Mouse (Mus musculus) heart, adult 2 months (tissue): ENCODE data around the gene Fgfr2. TPM values are rescaled to one million over a fixed set of nuclear protein-coding genes. Genes with fewer than 3 reads are reported as not detected.

Experiments
- DNase-seq, 2 experiments: peaks; one replicate each; pipeline ENCODE4 v3.0.0; 2021
- H3K27ac ChIP-seq: fragments of 200-600 bp; 2 replicates; pipeline ENCODE4 v1.8.1; 2022
- H3K27me3 ChIP-seq: fragments of 200-500 bp; 2 replicates; pipeline ENCODE4 v1.6.1; 2012; ENCODE audit warnings: mild to moderate bottlenecking, low read length, inconsistent platforms, mixed read lengths; ENCODE audit not compliant: control insufficient read depth, insufficient read depth
- H3K36me3 ChIP-seq: fragments of 200-500 bp; 2 replicates; pipeline ENCODE4 v1.6.1; 2012; ENCODE audit warnings: low read length, inconsistent platforms; ENCODE audit not compliant: control insufficient read depth, insufficient read depth
- H3K4me1 ChIP-seq: fragments of 200-500 bp; 2 replicates; pipeline ENCODE4 v1.6.1; 2011; ENCODE audit warnings: low read length; ENCODE audit not compliant: control insufficient read depth, insufficient read depth
- H3K4me3 ChIP-seq: fragments of 200-600 bp; 2 replicates; pipeline ENCODE4 v1.8.1; 2022
- H3K79me2 ChIP-seq: fragments of 200-500 bp; replicated peaks from 2 replicates; pipeline ENCODE4 v1.6.1; 2012; ENCODE audit warnings: mild to moderate bottlenecking, inconsistent platforms, low read length, moderate library complexity, mixed read lengths; ENCODE audit not compliant: control insufficient read depth, insufficient read depth
- H3K9ac ChIP-seq: fragments of 200-500 bp; 2 replicates; pipeline ENCODE4 v1.6.1; 2012; ENCODE audit warnings: low read depth, mild to moderate bottlenecking, control low read depth, inconsistent platforms, low read length, mixed read lengths
- CTCF ChIP-seq: fragments of 200-600 bp; IDR thresholded peaks from 2 replicates; pipeline ENCODE4 v1.8.1; 2022; ENCODE audit warnings: antibody characterized with exemption, mild to moderate bottlenecking, moderate library complexity
- EP300 ChIP-seq: fragments of 200-500 bp; IDR thresholded peaks from 2 replicates; pipeline ENCODE4 v1.6.1; 2011; ENCODE audit warnings: low read depth, low read length, control low read depth; ENCODE audit not compliant: insufficient read depth
- POLR2A ChIP-seq: fragments of 200-500 bp; IDR thresholded peaks from 2 replicates; pipeline ENCODE4 v1.6.1; 2011; ENCODE audit warnings: mild to moderate bottlenecking, low read depth, low read length, control low read depth; ENCODE audit not compliant: insufficient read depth
- WGBS: fragments of 180-500 bp; shearing (Covaris S2); methylation state at CpG from one replicate; pipeline ENCODE4 v1.1.7; 2018; 5-methylcytosine and 5-hydroxymethylcytosine counted together
- intact Hi-C: fragments of 180-260 bp; cut with DNase I; formaldehyde crosslinking; loops from one replicate; pipeline ENCODE4 v1.15.1; 2025
- polyA plus RNA-seq: library from polyadenylated mRNA; depleted of rRNA; stranded (reverse); fragments of >200 nt; gene quantifications from 2 replicates; pipeline ENCODE4 v1.2.3, GENCODE M21; 2012
- total RNA-seq, 2 experiments: library from RNA; stranded (reverse); gene quantifications; 2 replicates each; pipeline ENCODE4 v1.2.3; 2021

Fgfr2 gene
- total and polyA plus RNA-seq, 3 experiments = 1.1 to 2.0 (median 1.3) TPM

- Histone ChIP-seq H3K4me1 (no peaks in the 10 kb centered on the region), H3K27ac (no peak overlapping the region), H3K9ac (no peak overlapping the region), H3K27me3 (no peaks in the 10 kb centered on the region), H3K36me3 (no peaks in the 10 kb centered on the region), H3K4me3 (no peak overlapping the region), H3K79me2 (no peaks in the 10 kb centered on the region)
- no peak for TF ChIP-seq EP300
- TF ChIP-seq CTCF = no peak
- TF ChIP-seq POLR2A = no peak
- DNase-seq = no peak
- intact Hi-C loops = no loop called here
- 78% methylated on average over 9 of the region's 9 CpGs for WGBS
Measured at GRCm38 (mm10) chr7:132486403-132487178, 636.6 kb downstream of the Fgfr2 start.

GRCm38 (mm10) chr7:132484424-132484823, 638.7 kb downstream of the Fgfr2 start:
- Histone ChIP-seq H3K79me2 (no peaks in the 10 kb centered on the region), H3K9ac (no peak overlapping the region), H3K4me3 (no peak overlapping the region), H3K27ac (no peak overlapping the region), H3K27me3 (no peaks in the 10 kb centered on the region), H3K4me1 (peaks cover 2% of the 10 kb centered on the region), H3K36me3 (no peaks in the 10 kb centered on the region)
- intact Hi-C loops = no loop called here
- TF ChIP-seq CTCF (no peak), POLR2A (no peak), EP300 (no peak)
- WGBS = 66% methylated on average over 5 of the region's 5 CpGs
- no peak for DNase-seq

GRCm38 (mm10) chr7:132480696-132481306, 642.3 kb downstream of the Fgfr2 start:
- no peak overlapping the region for H3K9ac ChIP-seq
- H3K27ac ChIP-seq = no peak overlapping the region
- no peak overlapping the region for H3K4me3 ChIP-seq
- H3K79me2 ChIP-seq = no peaks in the 10 kb centered on the region
- TF ChIP-seq EP300 (no peak), POLR2A (no peak), CTCF (no peak)
- DNase-seq = no peak
- no peaks in the 10 kb centered on the region for H3K27me3 ChIP-seq
- H3K36me3 ChIP-seq = no peaks in the 10 kb centered on the region
- intact Hi-C loops = no loop called here
- H3K4me1 ChIP-seq = peaks cover 2% of the 10 kb centered on the region
- 49% methylated on average over 4 of the region's 4 CpGs for WGBS

- no peaks in the 10 kb centered on the region for H3K79me2 ChIP-seq
- TF ChIP-seq POLR2A (no peak), EP300 (no peak), CTCF (no peak)
- H3K4me1 ChIP-seq = peaks cover 2% of the 10 kb centered on the region
- no peaks in the 10 kb centered on the region for H3K36me3 ChIP-seq
- H3K4me3 ChIP-seq = no peak overlapping the region
- no peak overlapping the region for H3K9ac ChIP-seq
- DNase-seq = no peak
- intact Hi-C loops = no loop called here
- WGBS = 80% methylated on average over 9 of the region's 9 CpGs
- H3K27ac ChIP-seq = no peak overlapping the region
- no peaks in the 10 kb centered on the region for H3K27me3 ChIP-seq
Measured at GRCm38 (mm10) chr7:132478295-132478809, 644.8 kb downstream of the Fgfr2 start.

- Histone ChIP-seq H3K27me3 (no peaks in the 10 kb centered on the region), H3K4me1 (peaks cover 2% of the 10 kb centered on the region), H3K9ac (no peak overlapping the region), H3K36me3 (no peaks in the 10 kb centered on the region), H3K4me3 (no peak overlapping the region), H3K27ac (no peak overlapping the region), H3K79me2 (no peaks in the 10 kb centered on the region)
- WGBS = 81% methylated on average over 3 of the region's 3 CpGs
- TF ChIP-seq POLR2A = no peak
- TF ChIP-seq CTCF = no peak
- TF ChIP-seq EP300 = no peak
- no peak for DNase-seq
- intact Hi-C loops = no loop called here
Measured at GRCm38 (mm10) chr7:132477753-132478152, 645.4 kb downstream of the Fgfr2 start.

GRCm38 (mm10) chr7:132476491-132476890, 646.7 kb downstream of the Fgfr2 start:
- peaks cover 2% of the 10 kb centered on the region for H3K4me1 ChIP-seq
- H3K36me3 ChIP-seq = no peaks in the 10 kb centered on the region
- H3K9ac ChIP-seq = no peak overlapping the region
- H3K79me2 ChIP-seq = no peaks in the 10 kb centered on the region
- WGBS = 97% methylated on average over 2 of the region's 2 CpGs
- no peak for TF ChIP-seq CTCF
- no peak for TF ChIP-seq EP300
- no peak for TF ChIP-seq POLR2A
- H3K27ac ChIP-seq = no peak overlapping the region
- DNase-seq = no peak
- no peak overlapping the region for H3K4me3 ChIP-seq
- intact Hi-C loops = no loop called here
- no peaks in the 10 kb centered on the region for H3K27me3 ChIP-seq
